ENCODE assay signal across 19 mouse cellular contexts in the genomic region with DNA sequence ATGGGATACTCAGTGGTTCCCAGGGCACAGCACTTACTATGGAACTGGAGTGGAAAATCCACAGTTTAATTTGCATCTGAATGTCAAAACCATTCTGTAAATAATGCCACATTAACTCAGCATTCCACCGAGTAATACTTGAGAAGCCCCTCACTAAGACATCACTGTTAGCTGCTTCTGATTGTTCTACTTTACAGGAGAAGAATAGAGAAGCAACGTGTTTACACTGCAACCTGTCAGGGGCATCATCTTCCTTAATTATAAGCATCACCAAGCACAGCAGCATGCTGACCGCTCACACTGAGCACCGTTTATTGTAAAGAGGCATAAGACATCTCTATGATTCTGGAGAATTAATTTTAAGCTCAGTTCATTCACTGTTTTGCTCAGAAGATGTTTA. TPM values are rescaled to one million over a fixed set of nuclear protein-coding genes. Genes with fewer than 3 reads are reported as not detected.
DNase-seq lines count a peak whose midpoint lies in the region; ATAC-seq lines count a peak whose summit lies in the region.
"Had no signal": no experiment of that assay in that cellular context is flagged by ENCODE, and none has a peak within 500 bp of the region (broad histone marks: within the 10 kb centered on the region; RNA-seq: fewer than 3 reads in every experiment).

No protein-coding gene starts in this region.

- 43% methylated on average over 4 of the region's 4 CpGs for WGBS in hindbrain, embryonic 13.5 days
- 52% methylated on average over 4 of the region's 4 CpGs for WGBS in hindbrain, embryonic 12.5 days
- 22% methylated on average over 4 of the region's 4 CpGs for WGBS in forebrain, embryonic 15.5 days
- 28% methylated on average over 4 of the region's 4 CpGs for WGBS in hindbrain, embryonic 16.5 days
- WGBS in neural tube, embryonic 15.5 days = 29% methylated on average over 4 of the region's 4 CpGs
- WGBS in intestine, embryonic 16.5 days = 67% methylated on average over 4 of the region's 4 CpGs

- H3K4me1 ChIP-seq in hindbrain, embryonic 13.5 days (replicated peaks) = peaks cover 29% of the 10 kb centered on the region
- peaks cover 23% of the 10 kb centered on the region for H3K4me1 ChIP-seq in hindbrain, embryonic 12.5 days
- peaks cover 22% of the 10 kb centered on the region for H3K4me1 ChIP-seq in forebrain, embryonic 15.5 days
- peaks cover 15% of the 10 kb centered on the region for H3K4me1 ChIP-seq in hindbrain, embryonic 16.5 days (ENCODE audit: control insufficient read depth, insufficient read depth, low read depth, low read length)
- peaks cover 19% of the 10 kb centered on the region for H3K4me1 ChIP-seq in neural tube, embryonic 15.5 days
- no peaks in the 10 kb centered on the region for H3K4me1 ChIP-seq in intestine, embryonic 16.5 days (ENCODE audit: control insufficient read depth, insufficient read depth, low read length)
- H3K4me1 ChIP-seq: limb, embryonic 15.5 days; liver, embryonic 15.5 days had no signal

- ATAC-seq in hindbrain, embryonic 13.5 days (ENCODE audit: low FRiP score) = no peak
- ATAC-seq in hindbrain, embryonic 12.5 days (ENCODE audit: low FRiP score) = no peak
- 0 out of 2 replicates have a peak, but pooled peaks have one; percentile 12 for ATAC-seq in forebrain, embryonic 15.5 days (replicated peaks)
- peak; percentile 62 for ATAC-seq in hindbrain, embryonic 16.5 days
- peak; percentile 19; the same call in 1 of the 2 replicates for ATAC-seq in neural tube, embryonic 15.5 days (ENCODE audit: low FRiP score)
- no peak for ATAC-seq in intestine, embryonic 16.5 days
- ATAC-seq: intestine, postnatal 0 days had no signal

- H3K4me2 ChIP-seq in hindbrain, embryonic 13.5 days = no peak overlapping the region
- H3K4me2 ChIP-seq in hindbrain, embryonic 12.5 days (replicated peaks) = no peak overlapping the region
- H3K4me2 ChIP-seq in forebrain, embryonic 15.5 days (replicated peaks) = no peak overlapping the region
- H3K4me2 ChIP-seq in hindbrain, embryonic 16.5 days (ENCODE audit: low read length) = peak overlapping the region; percentile 1; the same call in 1 of the 2 replicates
- H3K4me2 ChIP-seq in neural tube, embryonic 15.5 days = no peak overlapping the region
- H3K4me2 ChIP-seq in intestine, embryonic 16.5 days (ENCODE audit: low read depth, low read length) = no peak overlapping the region
- H3K4me2 ChIP-seq: heart, embryonic 15.5 days; limb, embryonic 15.5 days; liver, embryonic 15.5 days had no signal

- no peak overlapping the region for H3K4me3 ChIP-seq in hindbrain, embryonic 13.5 days
- no peak overlapping the region for H3K4me3 ChIP-seq in hindbrain, embryonic 12.5 days
- no peak overlapping the region for H3K4me3 ChIP-seq in forebrain, embryonic 15.5 days
- no peak overlapping the region for H3K4me3 ChIP-seq in hindbrain, embryonic 16.5 days (ENCODE audit: low read length)
- H3K4me3 ChIP-seq in neural tube, embryonic 15.5 days (replicated peaks) = no peak overlapping the region
- no peak overlapping the region for H3K4me3 ChIP-seq in intestine, embryonic 16.5 days (ENCODE audit: low read length)
- H3K4me3 ChIP-seq: heart, embryonic 15.5 days; limb, embryonic 15.5 days; liver, embryonic 15.5 days had no signal

- DNase-seq in urinary bladder, postnatal 14 days (ENCODE audit: low spot score) = no peak
- DNase-seq: B cell, adult 2 months; cerebellum, adult 9-11 months; gastrocnemius, postnatal 14 days; heart, adult 18-20 months; heart, postnatal 4 days; layer of hippocampus, postnatal 36 days had no signal

- H3K9me3 ChIP-seq in hindbrain, embryonic 13.5 days = no peaks in the 10 kb centered on the region
- no peaks in the 10 kb centered on the region for H3K9me3 ChIP-seq in hindbrain, embryonic 12.5 days (replicated peaks)
- no peaks in the 10 kb centered on the region for H3K9me3 ChIP-seq in forebrain, embryonic 15.5 days
- H3K9me3 ChIP-seq in hindbrain, embryonic 16.5 days (ENCODE audit: control insufficient read depth, low read length) = no peaks in the 10 kb centered on the region
- no peaks in the 10 kb centered on the region for H3K9me3 ChIP-seq in neural tube, embryonic 15.5 days (replicated peaks)
- H3K9me3 ChIP-seq in intestine, embryonic 16.5 days (ENCODE audit: control insufficient read depth, low read length) = peaks cover 6% of the 10 kb centered on the region; the same call in 1 of the 2 replicates
- H3K9me3 ChIP-seq: heart, embryonic 15.5 days; limb, embryonic 15.5 days; liver, embryonic 15.5 days had no signal

- H3K27ac ChIP-seq in hindbrain, embryonic 13.5 days = peak overlapping the region; percentile 66
- no peak overlapping the region for H3K27ac ChIP-seq in hindbrain, embryonic 12.5 days
- peak overlapping the region; percentile 29; the same call in 1 of the 2 replicates for H3K27ac ChIP-seq in forebrain, embryonic 15.5 days (replicated peaks)
- H3K27ac ChIP-seq in hindbrain, embryonic 16.5 days (ENCODE audit: low read depth, low read length) = peak overlapping the region; percentile 25; the same call in 1 of the 2 replicates
- H3K27ac ChIP-seq in neural tube, embryonic 15.5 days (replicated peaks) = peak overlapping the region; percentile 48
- no peak overlapping the region for H3K27ac ChIP-seq in intestine, embryonic 16.5 days (ENCODE audit: low read length)
- H3K27ac ChIP-seq: heart, embryonic 15.5 days; limb, embryonic 15.5 days; liver, embryonic 15.5 days; macrophage; stomach, postnatal 0 days had no signal

- 0 out of 2 replicates have a peak, but pooled peaks cover 8% of the 10 kb centered on the region for H3K36me3 ChIP-seq in hindbrain, embryonic 13.5 days
- no peaks in the 10 kb centered on the region for H3K36me3 ChIP-seq in hindbrain, embryonic 12.5 days
- H3K36me3 ChIP-seq in forebrain, embryonic 15.5 days = no peaks in the 10 kb centered on the region
- no peaks in the 10 kb centered on the region for H3K36me3 ChIP-seq in hindbrain, embryonic 16.5 days (ENCODE audit: control insufficient read depth, insufficient read depth, low read length)
- no peaks in the 10 kb centered on the region for H3K36me3 ChIP-seq in neural tube, embryonic 15.5 days
- no peaks in the 10 kb centered on the region for H3K36me3 ChIP-seq in intestine, embryonic 16.5 days (ENCODE audit: control insufficient read depth, insufficient read depth, low read length)
- H3K36me3 ChIP-seq: heart, embryonic 15.5 days; limb, embryonic 15.5 days; liver, embryonic 15.5 days had no signal

- H3K9ac ChIP-seq in hindbrain, embryonic 13.5 days = 0 out of 2 replicates have a peak overlapping the region, but pooled peaks have one; percentile 35
- no peak overlapping the region for H3K9ac ChIP-seq in hindbrain, embryonic 12.5 days
- H3K9ac ChIP-seq in forebrain, embryonic 15.5 days (replicated peaks) = no peak overlapping the region
- no peak overlapping the region for H3K9ac ChIP-seq in hindbrain, embryonic 16.5 days (ENCODE audit: low read depth, low read length)
- no peak overlapping the region for H3K9ac ChIP-seq in neural tube, embryonic 15.5 days (replicated peaks)
- no peak overlapping the region for H3K9ac ChIP-seq in intestine, embryonic 16.5 days (ENCODE audit: low read depth, low read length)
- H3K9ac ChIP-seq: heart, embryonic 15.5 days; limb, embryonic 15.5 days; liver, embryonic 15.5 days had no signal

- H3K27me3 ChIP-seq in hindbrain, embryonic 13.5 days = no peaks in the 10 kb centered on the region
- H3K27me3 ChIP-seq in hindbrain, embryonic 12.5 days = no peaks in the 10 kb centered on the region
- H3K27me3 ChIP-seq in forebrain, embryonic 15.5 days = no peaks in the 10 kb centered on the region
- no peaks in the 10 kb centered on the region for H3K27me3 ChIP-seq in hindbrain, embryonic 16.5 days (replicated peaks; ENCODE audit: control insufficient read depth, insufficient read depth, low read length)
- no peaks in the 10 kb centered on the region for H3K27me3 ChIP-seq in neural tube, embryonic 15.5 days (replicated peaks)
- no peaks in the 10 kb centered on the region for H3K27me3 ChIP-seq in intestine, embryonic 16.5 days (replicated peaks; ENCODE audit: control insufficient read depth, insufficient read depth, low read length)
- H3K27me3 ChIP-seq: heart, embryonic 15.5 days; limb, embryonic 15.5 days; liver, embryonic 15.5 days had no signal

RNA-seq across cellular contexts. Expression of a gene that starts 32.3 kb away (rescaled TPM):
- polyA plus RNA-seq in hindbrain, embryonic 13.5 days (2015; fragmentation: Nextera tagmentation; extraction: Ambion mirVana) = 72.6 and 80.1 TPM in 2 replicates
- polyA plus RNA-seq in hindbrain, embryonic 12.5 days (2016; fragmentation: Nextera tagmentation; extraction: Ambion mirVana) = 131 and 133 TPM in 2 replicates
- polyA plus RNA-seq in forebrain, embryonic 15.5 days (2015; fragmentation: Nextera tagmentation; extraction: Ambion mirVana) = 67.3 and 67.9 TPM in 2 replicates
- polyA plus RNA-seq in hindbrain, embryonic 16.5 days (2015; fragmentation: Nextera tagmentation; extraction: Ambion mirVana) = 43.0 and 49.9 TPM in 2 replicates
- polyA plus RNA-seq in neural tube, embryonic 15.5 days (2015; fragmentation: Nextera tagmentation; extraction: Ambion mirVana) = 42.3 and 45.0 TPM in 2 replicates
- 36.5 and 41.4 TPM in 2 replicates for polyA plus RNA-seq in intestine, embryonic 16.5 days (2015; fragmentation: Nextera tagmentation; extraction: Ambion mirVana)
- polyA plus RNA-seq: macrophage had no signal

Comparison
In these comparisons a context has a peak if more than half of its experiments do, and no peak if none do; other contexts are left out.
1. ATAC-seq: peak in forebrain, embryonic 15.5 days (single experiment), hindbrain, embryonic 16.5 days (single experiment) and neural tube, embryonic 15.5 days (single experiment); none in hindbrain, embryonic 13.5 days (single experiment), hindbrain, embryonic 12.5 days (single experiment) and intestine, embryonic 16.5 days (single experiment).
2. H3K27ac ChIP-seq: peak in hindbrain, embryonic 13.5 days (single experiment), forebrain, embryonic 15.5 days (single experiment), hindbrain, embryonic 16.5 days (single experiment) and neural tube, embryonic 15.5 days (single experiment); none in hindbrain, embryonic 12.5 days (single experiment) and intestine, embryonic 16.5 days (single experiment).